ENCODE assay signal across 9 mouse cellular contexts in the genomic region with DNA sequence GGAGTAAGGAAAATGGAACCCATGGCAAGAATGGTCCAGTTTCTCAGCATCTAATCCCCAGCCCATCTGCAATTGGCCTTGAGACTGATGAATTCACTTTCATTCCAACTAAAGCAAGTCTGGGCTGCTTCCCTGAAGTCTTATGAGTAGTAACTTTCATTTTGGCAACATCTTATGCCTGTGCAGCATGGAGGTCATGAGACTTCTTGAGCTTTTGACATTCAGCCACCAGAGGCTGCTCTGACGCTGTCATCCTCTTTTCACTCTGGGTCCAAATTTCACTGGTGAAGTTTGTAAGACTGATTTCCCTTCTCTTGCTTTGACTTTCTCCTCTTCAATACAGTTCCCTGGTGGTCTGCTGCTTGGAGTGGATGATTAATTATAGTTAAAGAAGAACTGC.
DNase-seq lines count a peak whose midpoint lies in the region; ATAC-seq lines count a peak whose summit lies in the region.
"Had no signal": no experiment of that assay in that cellular context is flagged by ENCODE, and none has a peak within 500 bp of the region (broad histone marks: within the 10 kb centered on the region; RNA-seq: fewer than 3 reads in every experiment).

No protein-coding gene starts in this region.

- no peak overlapping the region for H3K9ac ChIP-seq in heart, embryonic 12.5 days
- H3K9ac ChIP-seq in forebrain, embryonic 15.5 days (replicated peaks): no peak overlapping the region

- no peaks in the 10 kb centered on the region for H3K9me3 ChIP-seq in heart, embryonic 12.5 days (replicated peaks)
- H3K9me3 ChIP-seq in forebrain, embryonic 15.5 days: no peaks in the 10 kb centered on the region
- H3K9me3 ChIP-seq: megakaryocyte, embryonic 14.5 days had no signal

- H3K4me1 ChIP-seq in heart, embryonic 12.5 days (replicated peaks): no peaks in the 10 kb centered on the region
- H3K4me1 ChIP-seq in forebrain, embryonic 15.5 days: no peaks in the 10 kb centered on the region
- H3K4me1 ChIP-seq: megakaryocyte, embryonic 14.5 days had no signal

- 59% methylated on average over 1 of the region's 1 CpGs for WGBS in heart, embryonic 12.5 days
- 57% methylated on average over 1 of the region's 1 CpGs for WGBS in forebrain, embryonic 15.5 days

- no peak for ATAC-seq in heart, embryonic 12.5 days (ENCODE audit: insufficient number of reproducible peaks, low FRiP score)
- no peak for ATAC-seq in forebrain, embryonic 15.5 days (replicated peaks)

- peak; percentile 56 to 76 for DNase-seq in heart, adult 18-20 months
- peak; percentile 29 for DNase-seq in A20 (ENCODE audit: low read depth, low spot score)
- peak; percentile 28 for DNase-seq in embryo, embryonic 11 days
- DNase-seq in lung, adult 18-20 months: peak; percentile 42 to 61
- peak; percentile 38 for DNase-seq in thymus, postnatal 25 days
- DNase-seq in frontal cortex, postnatal 10 days (ENCODE audit: low spot score in 2 of 2): no peak

- H3K4me3 ChIP-seq in heart, embryonic 12.5 days: no peak overlapping the region
- H3K4me3 ChIP-seq in forebrain, embryonic 15.5 days: no peak overlapping the region
- H3K4me3 ChIP-seq: megakaryocyte, embryonic 14.5 days had no signal

- H3K4me2 ChIP-seq in heart, embryonic 12.5 days: no peak overlapping the region
- H3K4me2 ChIP-seq in forebrain, embryonic 15.5 days (replicated peaks): no peak overlapping the region

- no peak overlapping the region for H3K27ac ChIP-seq in heart, embryonic 12.5 days (ENCODE audit: poor library complexity, severe bottlenecking)
- H3K27ac ChIP-seq in forebrain, embryonic 15.5 days (replicated peaks): no peak overlapping the region

- no peaks in the 10 kb centered on the region; the same call in 1 of the 2 replicates for H3K27me3 ChIP-seq in heart, embryonic 12.5 days (replicated peaks)
- H3K27me3 ChIP-seq in forebrain, embryonic 15.5 days: no peaks in the 10 kb centered on the region; the same call in 1 of the 2 replicates
- H3K27me3 ChIP-seq: megakaryocyte, embryonic 14.5 days had no signal

- no peaks in the 10 kb centered on the region for H3K36me3 ChIP-seq in heart, embryonic 12.5 days
- H3K36me3 ChIP-seq in forebrain, embryonic 15.5 days: no peaks in the 10 kb centered on the region

Comparison
In these comparisons a context has a peak if more than half of its experiments do, and no peak if none do; other contexts are left out.
1. DNase-seq: peak in heart, adult 18-20 months (2 of 2), A20 (single experiment), embryo, embryonic 11 days (single experiment), lung, adult 18-20 months (2 of 2) and thymus, postnatal 25 days (single experiment); none in frontal cortex, postnatal 10 days (0 of 2).